Mouse (Mus musculus) kidney, postnatal 0 days (tissue): ENCODE measurements around the gene Cfl1. TPM values are rescaled to one million over a fixed set of nuclear protein-coding genes. Genes with fewer than 3 reads are reported as not detected.
A peak's percentile ranks its signal among the peaks of the same experiment; 100 is the strongest.

Experiments used
- ATAC-seq: fragments of 200-750 bp; cut with Nextera tagmentation; replicated peaks from 2 replicates; pipeline ENCODE4 v1.8.0; 2017; ENCODE audit warnings: low read depth, moderate number of reproducible peaks, moderate TSS enrichment, moderate library complexity; ENCODE audit not compliant: low FRiP score
- DNase-seq: peaks from one replicate; pipeline ENCODE4 v3.0.0-alpha.2; 2016; ENCODE audit warnings: low spot score
- H3K27ac ChIP-seq: fragments of 300-500 bp; sonication (generic); 2 replicates; pipeline ENCODE4 v1.5.1; 2014; ENCODE audit warnings: mild to moderate bottlenecking
- H3K27me3 ChIP-seq: fragments of 300-500 bp; sonication (generic); 2 replicates; pipeline ENCODE4 v1.6.1; 2014; ENCODE audit warnings: low read length, mixed read lengths; ENCODE audit not compliant: insufficient read depth
- H3K36me3 ChIP-seq: fragments of 300-500 bp; sonication (generic); 2 replicates; pipeline ENCODE4 v1.6.1; 2014; ENCODE audit warnings: low read length, mixed read lengths; ENCODE audit not compliant: insufficient read depth
- H3K4me1 ChIP-seq: fragments of 300-500 bp; sonication (generic); replicated peaks from 2 replicates; pipeline ENCODE4 v1.6.1; 2014; ENCODE audit warnings: antibody characterized with exemption, low read length, mixed read lengths; ENCODE audit not compliant: insufficient read depth
- H3K4me2 ChIP-seq: fragments of 300-500 bp; sonication (generic); 2 replicates; pipeline ENCODE4 v1.6.1; 2014; ENCODE audit warnings: mild to moderate bottlenecking, low read length, moderate library complexity, mixed read lengths
- H3K4me3 ChIP-seq: fragments of 300-500 bp; sonication (generic); replicated peaks from 2 replicates; pipeline ENCODE4 v1.5.1; 2014; ENCODE audit warnings: low read depth, low read length
- H3K9ac ChIP-seq: fragments of 300-500 bp; sonication (generic); 2 replicates; pipeline ENCODE4 v1.6.1; 2014; ENCODE audit warnings: low read depth, low read length
- H3K9me3 ChIP-seq: fragments of 300-500 bp; sonication (generic); replicated peaks from 2 replicates; pipeline ENCODE4 v1.6.1; 2016; ENCODE audit warnings: low read length, inconsistent platforms, mixed read lengths
- CTCF ChIP-seq: IDR thresholded peaks from 2 replicates; pipeline ENCODE4 v1.5.1; 2016; ENCODE audit warnings: antibody characterized with exemption, low read depth, mild to moderate bottlenecking, moderate library complexity
- WGBS: fragments of 180-500 bp; shearing (Covaris S2); extraction: QIAGEN DNeasy Blood & Tissue Kit; methylation state at CpG from one replicate; pipeline ENCODE4 v1.1.7; 2014; 5-methylcytosine and 5-hydroxymethylcytosine counted together
- polyA plus RNA-seq: library from polyadenylated mRNA; unstranded; fragments of >200 nt; fragmentation: Nextera tagmentation; extraction: Ambion mirVana; gene quantifications from 2 replicates; pipeline ENCODE4 v1.2.1, GENCODE M21; 2015

The Cfl1 gene
- polyA plus RNA-seq, 1 experiment from 2014 or later, result 2,170 TPM

DNA sequence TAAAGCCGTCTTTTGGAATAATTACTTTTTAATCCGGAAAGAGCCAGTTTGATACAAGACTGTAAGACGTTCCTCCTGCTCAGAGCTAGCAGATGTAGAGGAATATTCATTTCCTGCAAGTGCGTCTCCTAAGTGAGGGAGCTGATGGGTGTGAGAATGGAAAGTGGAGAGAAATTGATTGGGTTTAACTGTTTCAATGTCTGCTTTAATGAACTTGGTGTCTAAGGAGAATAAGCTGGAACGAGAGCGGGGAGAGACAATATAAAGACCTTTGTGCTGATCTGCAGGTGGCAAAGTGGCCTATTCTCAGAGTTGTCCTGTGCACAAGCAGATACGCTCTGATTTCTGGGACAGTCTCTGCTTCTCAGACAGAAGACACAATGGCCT, 39.9 kb downstream of the Cfl1 start:
- no peak for DNase-seq
- 0 out of 2 replicates have a peak overlapping the region, but pooled peaks have one; percentile 23 for H3K9ac ChIP-seq
- H3K36me3 ChIP-seq, result no peaks in the 10 kb centered on the region
- no peak for ATAC-seq
- peak overlapping the region; percentile 48 for H3K4me2 ChIP-seq
- H3K4me3 ChIP-seq, result no peak overlapping the region
- no peaks in the 10 kb centered on the region for H3K9me3 ChIP-seq
- H3K27me3 ChIP-seq, result no peaks in the 10 kb centered on the region
- WGBS, result 53% methylated on average over 7 of the region's 7 CpGs
- TF ChIP-seq CTCF, result no peak
- H3K4me1 ChIP-seq, result no peaks in the 10 kb centered on the region
- peak overlapping the region; percentile 83 for H3K27ac ChIP-seq

DNA sequence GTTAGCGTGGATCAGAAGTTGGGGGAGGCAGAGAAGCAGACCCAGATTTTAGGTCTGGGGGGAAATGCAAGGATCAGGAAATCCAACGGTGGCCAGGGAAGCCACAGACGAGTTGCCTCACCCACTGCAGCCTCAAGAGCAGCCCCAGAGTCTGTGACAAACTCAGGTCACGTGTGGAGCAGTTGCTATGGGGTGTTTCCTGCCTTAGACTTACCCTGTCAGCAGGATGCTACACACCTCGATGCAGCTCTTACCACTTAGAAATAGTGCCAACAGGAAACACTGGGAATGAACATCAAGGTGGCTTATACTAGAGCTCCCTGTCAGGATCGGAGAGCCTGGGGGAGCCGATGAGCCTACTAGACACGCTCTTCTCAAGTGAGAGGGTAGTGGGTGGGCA, 42.3 kb downstream of the Cfl1 start:
- H3K36me3 ChIP-seq, result no peaks in the 10 kb centered on the region
- no peak overlapping the region for H3K4me2 ChIP-seq
- DNase-seq, result no peak
- H3K27ac ChIP-seq, result no peak overlapping the region
- no peaks in the 10 kb centered on the region for H3K27me3 ChIP-seq
- H3K4me1 ChIP-seq, result no peaks in the 10 kb centered on the region
- H3K4me3 ChIP-seq, result no peak overlapping the region
- no peak overlapping the region for H3K9ac ChIP-seq
- TF ChIP-seq CTCF, result no peak
- ATAC-seq, result no peak
- WGBS, result 63% methylated on average over 8 of the region's 8 CpGs
- H3K9me3 ChIP-seq, result no peaks in the 10 kb centered on the region

DNA sequence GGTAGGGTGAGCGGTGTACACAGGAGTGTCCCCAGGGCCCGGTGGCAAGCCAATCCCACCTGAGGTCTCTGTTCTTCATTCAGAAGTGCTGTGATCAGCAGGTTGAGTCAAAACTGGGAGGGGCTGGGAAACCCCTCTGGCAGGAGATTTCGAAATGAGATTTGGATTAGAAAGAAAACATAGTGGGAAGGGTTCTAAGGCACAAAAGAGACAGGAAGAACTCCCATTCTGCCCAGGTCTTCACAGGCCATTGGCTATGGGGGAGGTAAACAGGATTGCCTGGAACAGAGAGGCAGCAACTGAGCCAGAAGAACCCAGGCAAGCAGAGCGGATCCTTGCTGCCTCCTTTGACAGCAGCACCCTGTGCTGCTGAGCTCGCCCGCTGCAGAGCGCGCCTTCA, 48.5 kb downstream of the Cfl1 start:
- Histone ChIP-seq H3K36me3 (no peaks in the 10 kb centered on the region), H3K4me2 (no peak overlapping the region), H3K27me3 (no peaks in the 10 kb centered on the region), H3K4me1 (no peaks in the 10 kb centered on the region), H3K9me3 (no peaks in the 10 kb centered on the region), H3K9ac (no peak overlapping the region), H3K4me3 (no peak overlapping the region), H3K27ac (no peak overlapping the region)
- DNase-seq (no peak), ATAC-seq (no peak)
- no peak for TF ChIP-seq CTCF
- 40% methylated on average over 8 of the region's 8 CpGs for WGBS

DNA sequence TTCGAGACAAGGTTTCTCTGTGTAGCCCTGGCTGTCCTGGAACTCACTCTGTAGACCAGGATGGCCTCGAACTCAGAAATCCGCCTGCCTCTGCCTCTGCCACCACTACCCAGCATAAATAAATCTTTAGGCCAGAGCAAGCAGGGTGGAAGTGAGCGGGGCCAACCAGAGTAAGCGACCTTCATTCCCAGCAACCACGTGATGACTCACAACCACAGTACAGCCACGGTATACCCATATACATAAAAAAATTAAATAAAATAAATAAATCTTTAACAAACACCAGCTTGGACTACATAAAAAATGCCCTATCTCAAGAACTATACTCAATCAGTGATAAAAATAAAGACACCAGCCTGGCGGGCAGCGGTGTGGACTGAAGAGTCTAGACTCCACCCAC, 53.1 kb downstream of the Cfl1 start:
- Histone ChIP-seq H3K4me1 (no peaks in the 10 kb centered on the region), H3K9me3 (no peaks in the 10 kb centered on the region), H3K27me3 (no peaks in the 10 kb centered on the region), H3K36me3 (no peaks in the 10 kb centered on the region), H3K4me2 (no peak overlapping the region), H3K4me3 (no peak overlapping the region), H3K27ac (no peak overlapping the region), H3K9ac (no peak overlapping the region)
- WGBS, result 87% methylated on average over 9 of the region's 9 CpGs
- ATAC-seq, result no peak
- DNase-seq, result no peak
- no peak for TF ChIP-seq CTCF

DNA sequence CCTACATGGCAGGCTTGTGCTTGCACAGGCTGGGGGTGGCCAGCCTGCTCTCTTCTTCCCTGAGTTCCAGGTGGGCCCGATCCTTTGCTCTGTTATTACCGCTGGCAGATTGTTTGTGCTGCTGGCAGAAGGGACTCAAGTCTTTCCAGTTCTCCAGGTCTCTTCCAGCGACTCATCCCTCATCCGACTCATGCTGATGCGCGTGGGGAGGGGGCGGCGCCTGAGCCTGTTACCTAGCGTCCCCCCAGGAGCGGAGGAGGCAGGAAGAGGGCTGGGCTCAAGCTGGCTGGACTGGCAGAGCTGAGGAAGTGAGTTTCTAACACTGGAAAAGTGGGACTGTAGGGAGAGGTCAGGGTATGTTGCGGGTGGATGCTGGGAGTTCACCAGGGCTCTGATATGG, 53.8 kb downstream of the Cfl1 start:
- no peak overlapping the region for H3K27ac ChIP-seq
- H3K36me3 ChIP-seq, result no peaks in the 10 kb centered on the region
- ATAC-seq (no peak), DNase-seq (no peak)
- no peak overlapping the region for H3K9ac ChIP-seq
- H3K4me1 ChIP-seq, result no peaks in the 10 kb centered on the region
- no peaks in the 10 kb centered on the region for H3K27me3 ChIP-seq
- 58% methylated on average over 11 of the region's 11 CpGs for WGBS
- H3K4me3 ChIP-seq, result no peak overlapping the region
- no peak for TF ChIP-seq CTCF
- no peak overlapping the region for H3K4me2 ChIP-seq
- H3K9me3 ChIP-seq, result no peaks in the 10 kb centered on the region

Other genes starting within 250 kb of the Cfl1 start
- 14.2 and 14.8 TPM in 2 replicates for gene Pacs1, start 217.3 kb upstream of the Cfl1 start, polyA plus RNA-seq
- 239 and 274 TPM in 2 replicates for gene Sf3b2, start 195.0 kb upstream of the Cfl1 start, polyA plus RNA-seq
- gene Gal3st3, start 192.1 kb upstream of the Cfl1 start, polyA plus RNA-seq, result 2.2 and 2.7 TPM in 2 replicates
- gene Catsper1, start 154.7 kb upstream of the Cfl1 start, polyA plus RNA-seq, result not detected in 2 replicates
- gene Cst6, start 140.9 kb upstream of the Cfl1 start, polyA plus RNA-seq, result 0.29 and 1.5 TPM in 2 replicates
- gene Eif1ad, start 123.7 kb upstream of the Cfl1 start, polyA plus RNA-seq, result 30.8 and 34.0 TPM in 2 replicates
- gene Banf1, start 123.3 kb upstream of the Cfl1 start, polyA plus RNA-seq, result 344 and 363 TPM in 2 replicates
- gene Sart1, start 101.8 kb upstream of the Cfl1 start, polyA plus RNA-seq, result 56.1 and 57.8 TPM in 2 replicates
- 0.31 and 0.39 TPM in 2 replicates for gene Tsga10ip, start 87.9 kb upstream of the Cfl1 start, polyA plus RNA-seq
- 237 and 246 TPM in 2 replicates for gene Drap1, start 65.5 kb upstream of the Cfl1 start, polyA plus RNA-seq
- 55.7 and 55.8 TPM in 2 replicates for gene AI837181, start 65.3 kb upstream of the Cfl1 start, polyA plus RNA-seq
- 0.32 TPM in 1 of 2 replicates, not detected in the other for gene Fosl1, start 42.9 kb upstream of the Cfl1 start, polyA plus RNA-seq
- gene Ccdc85b, start 32.6 kb upstream of the Cfl1 start, polyA plus RNA-seq, result 12.2 and 15.6 TPM in 2 replicates
- 141 and 150 TPM in 2 replicates for gene Fibp, start 29.8 kb upstream of the Cfl1 start, polyA plus RNA-seq
- gene Ctsw, start 21.9 kb upstream of the Cfl1 start, polyA plus RNA-seq, result 0.79 and 1.2 TPM in 2 replicates
- gene Efemp2, start 16.5 kb upstream of the Cfl1 start, polyA plus RNA-seq, result 126 and 140 TPM in 2 replicates
- 31.3 and 31.8 TPM in 2 replicates for gene Mus81, start 2.1 kb upstream of the Cfl1 start, polyA plus RNA-seq
- gene 1700020D05Rik, start 13.3 kb downstream of the Cfl1 start, polyA plus RNA-seq, result 0.13 TPM in 1 of 2 replicates, not detected in the other
- 7.6 and 8.0 TPM in 2 replicates for gene Snx32, start 20.1 kb downstream of the Cfl1 start, polyA plus RNA-seq
- gene Ovol1, start 70.2 kb downstream of the Cfl1 start, polyA plus RNA-seq, result 12.3 and 13.7 TPM in 2 replicates
- gene Ap5b1, start 77.6 kb downstream of the Cfl1 start, polyA plus RNA-seq, result 7.1 and 7.2 TPM in 2 replicates
- gene Rnaseh2c, start 111.4 kb downstream of the Cfl1 start, polyA plus RNA-seq, result 107 and 128 TPM in 2 replicates
- gene Kat5, start 119.8 kb downstream of the Cfl1 start, polyA plus RNA-seq, result 54.0 and 56.5 TPM in 2 replicates
- gene Rela, start 147.0 kb downstream of the Cfl1 start, polyA plus RNA-seq, result 42.6 and 45.5 TPM in 2 replicates
- 22.5 and 26.2 TPM in 2 replicates for gene Sipa1, start 173.3 kb downstream of the Cfl1 start, polyA plus RNA-seq
- 35.4 and 39.8 TPM in 2 replicates for gene Map3k11, start 198.3 kb downstream of the Cfl1 start, polyA plus RNA-seq
- 14.8 and 15.0 TPM in 2 replicates for gene Pcnx3, start 198.5 kb downstream of the Cfl1 start, polyA plus RNA-seq
- gene Kcnk7, start 213.9 kb downstream of the Cfl1 start, polyA plus RNA-seq, result 0.32 and 0.33 TPM in 2 replicates
- gene Ehbp1l1, start 235.9 kb downstream of the Cfl1 start, polyA plus RNA-seq, result 14.3 and 15.0 TPM in 2 replicates
- gene Fam89b, start 239.2 kb downstream of the Cfl1 start, polyA plus RNA-seq, result 91.0 and 92.7 TPM in 2 replicates